8 mouse cellular contexts compared by ENCODE assay signal in the genomic region with DNA sequence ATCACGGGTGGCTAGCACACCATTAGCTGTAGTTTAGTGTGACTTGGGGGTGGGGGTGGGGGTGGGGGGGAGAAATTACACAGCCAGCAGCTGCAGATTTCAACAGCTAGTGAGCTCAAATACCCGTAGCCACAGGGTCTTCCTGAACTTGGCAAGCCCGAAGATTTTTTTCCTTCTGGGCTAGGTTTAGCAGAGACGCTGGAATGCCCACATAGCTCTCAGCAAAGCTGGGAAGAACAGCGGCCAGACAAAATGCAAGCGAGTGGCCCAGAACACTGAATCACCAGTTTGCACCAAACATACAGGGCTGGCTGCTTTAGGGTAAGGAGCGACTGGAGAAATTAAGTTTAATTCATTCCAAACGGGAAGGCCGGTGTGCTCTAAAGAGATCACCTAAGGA. TPM values are rescaled to one million over a fixed set of nuclear protein-coding genes. Genes with fewer than 3 reads are reported as not detected.
DNase-seq lines count a peak whose midpoint lies in the region; ATAC-seq lines count a peak whose summit lies in the region.

No protein-coding gene starts in this region.

- H3K27ac ChIP-seq in heart, embryonic 13.5 days (replicated peaks), result peak overlapping the region; percentile 91
- H3K27ac ChIP-seq in embryonic facial prominence, embryonic 13.5 days, result no peak overlapping the region
- no peak overlapping the region for H3K27ac ChIP-seq in intestine, embryonic 16.5 days (ENCODE audit: low read length)
- H3K27ac ChIP-seq in midbrain, embryonic 13.5 days, result no peak overlapping the region

- peak overlapping the region; percentile 80 for H3K4me3 ChIP-seq in heart, embryonic 13.5 days
- H3K4me3 ChIP-seq in embryonic facial prominence, embryonic 13.5 days, result peak overlapping the region; percentile 62
- H3K4me3 ChIP-seq in intestine, embryonic 16.5 days (ENCODE audit: low read length), result peak overlapping the region; percentile 62
- peak overlapping the region; percentile 57 for H3K4me3 ChIP-seq in midbrain, embryonic 13.5 days (replicated peaks)

- H3K27me3 ChIP-seq in heart, embryonic 13.5 days (replicated peaks), result peaks cover 17% of the 10 kb centered on the region
- peaks cover 27% of the 10 kb centered on the region for H3K27me3 ChIP-seq in embryonic facial prominence, embryonic 13.5 days
- no peaks in the 10 kb centered on the region for H3K27me3 ChIP-seq in intestine, embryonic 16.5 days (replicated peaks; ENCODE audit: control insufficient read depth, insufficient read depth, low read length)
- peaks cover 32% of the 10 kb centered on the region for H3K27me3 ChIP-seq in midbrain, embryonic 13.5 days

- no peaks in the 10 kb centered on the region for H3K9me3 ChIP-seq in heart, embryonic 13.5 days
- no peaks in the 10 kb centered on the region for H3K9me3 ChIP-seq in embryonic facial prominence, embryonic 13.5 days
- no peaks in the 10 kb centered on the region for H3K9me3 ChIP-seq in intestine, embryonic 16.5 days (ENCODE audit: control insufficient read depth, low read length)
- H3K9me3 ChIP-seq in midbrain, embryonic 13.5 days, result no peaks in the 10 kb centered on the region

- DNase-seq in heart, adult 18-20 months, result no peak
- no peak for DNase-seq in thymus, postnatal 0 days (ENCODE audit: low spot score)
- no peak for DNase-seq in retina, postnatal 1 day
- no peak for DNase-seq in frontal cortex, postnatal 36 days (ENCODE audit: low spot score in 2 of 2)

- H3K9ac ChIP-seq in heart, embryonic 13.5 days, result peak overlapping the region; percentile 83
- 0 out of 2 replicates have a peak overlapping the region, but pooled peaks have one; percentile 74 for H3K9ac ChIP-seq in embryonic facial prominence, embryonic 13.5 days
- peak overlapping the region; percentile 76 for H3K9ac ChIP-seq in intestine, embryonic 16.5 days (ENCODE audit: low read depth, low read length)
- H3K9ac ChIP-seq in midbrain, embryonic 13.5 days (replicated peaks), result peak overlapping the region; percentile 70; the same call in 1 of the 2 replicates

- WGBS in heart, embryonic 13.5 days, result 12% methylated on average over 9 of the region's 9 CpGs
- 7% methylated on average over 9 of the region's 9 CpGs for WGBS in embryonic facial prominence, embryonic 13.5 days
- WGBS in intestine, embryonic 16.5 days, result 18% methylated on average over 9 of the region's 9 CpGs
- WGBS in midbrain, embryonic 13.5 days, result 22% methylated on average over 9 of the region's 9 CpGs

- peaks cover 10% of the 10 kb centered on the region; the same call in 1 of the 2 replicates for H3K4me1 ChIP-seq in heart, embryonic 13.5 days
- peaks cover 13% of the 10 kb centered on the region for H3K4me1 ChIP-seq in embryonic facial prominence, embryonic 13.5 days
- H3K4me1 ChIP-seq in intestine, embryonic 16.5 days (ENCODE audit: control insufficient read depth, insufficient read depth, low read length), result no peaks in the 10 kb centered on the region
- peaks cover 10% of the 10 kb centered on the region for H3K4me1 ChIP-seq in midbrain, embryonic 13.5 days (replicated peaks)

- peak overlapping the region; percentile 92 for H3K4me2 ChIP-seq in heart, embryonic 13.5 days
- H3K4me2 ChIP-seq in embryonic facial prominence, embryonic 13.5 days, result peak overlapping the region; percentile 100
- H3K4me2 ChIP-seq in intestine, embryonic 16.5 days (ENCODE audit: low read depth, low read length), result peak overlapping the region; percentile 92
- peak overlapping the region; percentile 95 for H3K4me2 ChIP-seq in midbrain, embryonic 13.5 days (replicated peaks)

- ATAC-seq in heart, embryonic 13.5 days (ENCODE audit: extremely low read depth, insufficient number of reproducible peaks, low FRiP score, low TSS enrichment), result no peak
- no peak for ATAC-seq in embryonic facial prominence, embryonic 13.5 days (ENCODE audit: insufficient number of reproducible peaks, insufficient read depth, low FRiP score, low TSS enrichment, low read depth)
- ATAC-seq in intestine, embryonic 16.5 days, result 0 out of 2 replicates have a peak, but pooled peaks have one; percentile 27
- no peak; the same call in 1 of the 2 replicates for ATAC-seq in midbrain, embryonic 13.5 days

- no peaks in the 10 kb centered on the region for H3K36me3 ChIP-seq in heart, embryonic 13.5 days
- no peaks in the 10 kb centered on the region for H3K36me3 ChIP-seq in embryonic facial prominence, embryonic 13.5 days
- no peaks in the 10 kb centered on the region for H3K36me3 ChIP-seq in intestine, embryonic 16.5 days (ENCODE audit: control insufficient read depth, insufficient read depth, low read length)
- no peaks in the 10 kb centered on the region for H3K36me3 ChIP-seq in midbrain, embryonic 13.5 days

RNA-seq across cellular contexts. Expression of a gene that starts 0.9 kb away (rescaled TPM):
- 16.4 and 21.3 TPM in 2 replicates for polyA plus RNA-seq in heart, embryonic 13.5 days (2015; fragmentation: Nextera tagmentation; extraction: Ambion mirVana)
- 1 to 10 TPM; 1.0 to 1.7 TPM for total RNA-seq in heart, adult 18-20 months (2021)
- 0.65 and 0.92 TPM in 2 replicates for polyA plus RNA-seq in embryonic facial prominence, embryonic 13.5 days (2015; fragmentation: Nextera tagmentation; extraction: Ambion mirVana)
- polyA plus RNA-seq in intestine, embryonic 16.5 days (2015; fragmentation: Nextera tagmentation; extraction: Ambion mirVana), result 8.1 and 8.3 TPM in 2 replicates
- 2.1 and 2.3 TPM in 2 replicates for polyA plus RNA-seq in midbrain, embryonic 13.5 days (2015; fragmentation: Nextera tagmentation; extraction: Ambion mirVana)
- 0.23 and 0.26 TPM in 2 replicates for polyA plus RNA-seq in thymus, postnatal 0 days (2015; fragmentation: Nextera tagmentation; extraction: Ambion mirVana)
